Mouse (Mus musculus) limb, embryonic 12.5 days (tissue): ENCODE data around the gene 2610301B20Rik. TPM values are rescaled to one million over a fixed set of nuclear protein-coding genes. Genes with fewer than 3 reads are reported as not detected.

Experiments used
- ATAC-seq: fragments of 200-750 bp; cut with Nextera tagmentation; 2 replicates; pipeline ENCODE4 v1.8.0; 2017; ENCODE audit warnings: low read depth, moderate TSS enrichment; ENCODE audit not compliant: insufficient number of reproducible peaks, insufficient read depth, low FRiP score, low TSS enrichment
- H3K27ac ChIP-seq: fragments of 300-500 bp; sonication (generic); 2 replicates; pipeline ENCODE4 v1.5.1; 2016; ENCODE audit warnings: mild to moderate bottlenecking, moderate library complexity
- H3K27me3 ChIP-seq: fragments of 300-500 bp; sonication (generic); 2 replicates; pipeline ENCODE4 v1.6.1; 2016; ENCODE audit warnings: mild to moderate bottlenecking, moderate library complexity
- H3K36me3 ChIP-seq: fragments of 300-500 bp; sonication (generic); 2 replicates; pipeline ENCODE4 v1.6.1; 2016; ENCODE audit warnings: mild to moderate bottlenecking, moderate library complexity
- H3K4me1 ChIP-seq: fragments of 300-500 bp; sonication (generic); replicated peaks from 2 replicates; pipeline ENCODE4 v1.6.1; 2016
- H3K4me2 ChIP-seq: fragments of 300-500 bp; sonication (generic); 2 replicates; pipeline ENCODE4 v1.6.1; 2016; ENCODE audit warnings: mild to moderate bottlenecking, moderate library complexity
- H3K4me3 ChIP-seq: fragments of 300-500 bp; sonication (generic); replicated peaks from 2 replicates; pipeline ENCODE4 v1.5.1; 2016; ENCODE audit warnings: mild to moderate bottlenecking
- H3K9ac ChIP-seq: fragments of 300-500 bp; sonication (generic); replicated peaks from 2 replicates; pipeline ENCODE4 v1.6.1; 2016; ENCODE audit warnings: mild to moderate bottlenecking, moderate library complexity
- H3K9me3 ChIP-seq: fragments of 300-500 bp; sonication (generic); 2 replicates; pipeline ENCODE4 v1.6.1; 2016; ENCODE audit warnings: mild to moderate bottlenecking, moderate library complexity
- WGBS: fragments of 180-500 bp; shearing (Covaris S2); methylation state at CpG from one replicate; pipeline ENCODE4 v1.1.7; 2016; 5-methylcytosine and 5-hydroxymethylcytosine counted together
- microRNA-seq: library from miRNA; unstranded; fragments of <30 nt; microRNA quantifications from one replicate; pipeline ENCODE4, GENCODE M21; 2017
- polyA plus RNA-seq: library from polyadenylated mRNA; unstranded; fragments of >200 nt; fragmentation: Nextera tagmentation; extraction: Ambion mirVana; gene quantifications from 2 replicates; pipeline ENCODE4 v1.2.1, GENCODE M21; 2016

2610301B20Rik gene
- polyA plus RNA-seq, 1 experiment from 2014 or later = 23.9 TPM

GRCm38 (mm10) chr4:10924140-10924539 lies 49.8 kb downstream of the 2610301B20Rik start:
- 80% methylated on average over 2 of the region's 2 CpGs for WGBS
- Histone ChIP-seq H3K9ac (no peak overlapping the region), H3K36me3 (no peaks in the 10 kb centered on the region), H3K27me3 (no peaks in the 10 kb centered on the region), H3K4me3 (no peak overlapping the region), H3K4me2 (no peak overlapping the region), H3K9me3 (no peaks in the 10 kb centered on the region), H3K27ac (no peak overlapping the region), H3K4me1 (no peaks in the 10 kb centered on the region)
- no peak for ATAC-seq

- H3K4me3 ChIP-seq = no peak overlapping the region
- H3K36me3 ChIP-seq = no peaks in the 10 kb centered on the region
- no peaks in the 10 kb centered on the region for H3K27me3 ChIP-seq
- no peaks in the 10 kb centered on the region for H3K4me1 ChIP-seq
- ATAC-seq = no peak
- no peaks in the 10 kb centered on the region for H3K9me3 ChIP-seq
- H3K9ac ChIP-seq = no peak overlapping the region
- H3K27ac ChIP-seq = no peak overlapping the region
- 82% methylated on average over 5 of the region's 5 CpGs for WGBS
- H3K4me2 ChIP-seq = no peak overlapping the region
Observed at GRCm38 (mm10) chr4:10924541-10924940, 50.2 kb downstream of the 2610301B20Rik start.

- no peak for ATAC-seq
- Histone ChIP-seq H3K9me3 (no peaks in the 10 kb centered on the region), H3K27ac (no peak overlapping the region), H3K4me3 (no peak overlapping the region), H3K4me2 (no peak overlapping the region), H3K27me3 (no peaks in the 10 kb centered on the region), H3K9ac (no peak overlapping the region), H3K36me3 (no peaks in the 10 kb centered on the region), H3K4me1 (no peaks in the 10 kb centered on the region)
- 89% methylated on average over 4 of the region's 4 CpGs for whole genome bisulfite sequencing
Observed at GRCm38 (mm10) chr4:10926416-10926815, 52.1 kb downstream of the 2610301B20Rik start.

DNA sequence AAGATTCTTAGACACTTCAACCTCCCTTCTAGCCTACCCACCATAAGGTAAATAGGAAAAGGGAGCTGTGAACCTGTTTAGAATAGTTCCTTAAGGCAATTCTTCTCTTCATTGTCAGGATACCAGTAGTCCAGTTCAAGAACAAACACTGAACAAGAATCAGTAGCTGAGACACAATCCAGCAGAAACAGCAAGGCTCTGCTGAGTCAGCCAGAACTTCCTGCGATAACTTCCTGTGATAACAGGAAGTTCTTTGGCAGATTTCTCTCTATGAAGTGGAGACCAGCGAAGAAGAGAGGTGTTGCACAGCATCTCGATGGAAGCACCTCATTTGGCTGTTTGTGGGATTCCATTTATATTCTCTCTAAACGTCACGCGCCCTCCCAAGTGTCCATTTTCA lies 53.9 kb downstream of the 2610301B20Rik start:
- Histone ChIP-seq H3K36me3 (no peaks in the 10 kb centered on the region), H3K27ac (no peak overlapping the region), H3K4me2 (no peak overlapping the region), H3K27me3 (no peaks in the 10 kb centered on the region), H3K4me1 (no peaks in the 10 kb centered on the region), H3K9ac (no peak overlapping the region), H3K9me3 (no peaks in the 10 kb centered on the region), H3K4me3 (no peak overlapping the region)
- 92% methylated on average over 6 of the region's 6 CpGs for WGBS
- ATAC-seq = no peak

- no peak overlapping the region for H3K9ac ChIP-seq
- no peaks in the 10 kb centered on the region for H3K27me3 ChIP-seq
- 76% methylated on average over 3 of the region's 3 CpGs for WGBS
- no peak overlapping the region for H3K4me3 ChIP-seq
- no peaks in the 10 kb centered on the region for H3K4me1 ChIP-seq
- no peaks in the 10 kb centered on the region for H3K9me3 ChIP-seq
- no peaks in the 10 kb centered on the region for H3K36me3 ChIP-seq
- ATAC-seq = no peak
- H3K4me2 ChIP-seq = no peak overlapping the region
- no peak overlapping the region for H3K27ac ChIP-seq
Observed at GRCm38 (mm10) chr4:10929726-10930125, 55.4 kb downstream of the 2610301B20Rik start.

DNA sequence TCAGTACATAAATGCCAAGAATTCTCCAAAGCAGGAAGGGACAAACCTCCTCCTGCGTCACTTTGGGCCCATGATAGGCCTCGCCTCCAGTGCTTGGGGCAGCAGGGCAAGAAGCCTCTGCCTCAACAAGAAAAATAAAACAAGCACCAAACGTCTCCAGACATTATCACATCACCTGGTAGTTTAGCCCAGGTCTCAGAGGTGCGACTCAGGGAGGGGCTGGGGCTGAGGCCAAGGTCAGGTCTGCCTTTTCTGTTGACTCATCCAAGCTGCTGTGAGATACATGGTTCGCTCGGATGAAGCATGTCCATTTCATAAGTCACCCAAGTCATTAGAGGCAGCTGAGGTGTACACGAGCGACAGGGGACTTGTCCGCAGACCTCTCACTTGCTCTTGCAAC lies 56.7 kb downstream of the 2610301B20Rik start:
- 79% methylated on average over 9 of the region's 9 CpGs for WGBS
- H3K36me3 ChIP-seq = no peaks in the 10 kb centered on the region
- H3K4me1 ChIP-seq = no peaks in the 10 kb centered on the region
- no peak overlapping the region for H3K4me2 ChIP-seq
- no peak overlapping the region for H3K9ac ChIP-seq
- H3K9me3 ChIP-seq = no peaks in the 10 kb centered on the region
- ATAC-seq = no peak
- no peaks in the 10 kb centered on the region for H3K27me3 ChIP-seq
- H3K27ac ChIP-seq = no peak overlapping the region
- H3K4me3 ChIP-seq = no peak overlapping the region

DNA sequence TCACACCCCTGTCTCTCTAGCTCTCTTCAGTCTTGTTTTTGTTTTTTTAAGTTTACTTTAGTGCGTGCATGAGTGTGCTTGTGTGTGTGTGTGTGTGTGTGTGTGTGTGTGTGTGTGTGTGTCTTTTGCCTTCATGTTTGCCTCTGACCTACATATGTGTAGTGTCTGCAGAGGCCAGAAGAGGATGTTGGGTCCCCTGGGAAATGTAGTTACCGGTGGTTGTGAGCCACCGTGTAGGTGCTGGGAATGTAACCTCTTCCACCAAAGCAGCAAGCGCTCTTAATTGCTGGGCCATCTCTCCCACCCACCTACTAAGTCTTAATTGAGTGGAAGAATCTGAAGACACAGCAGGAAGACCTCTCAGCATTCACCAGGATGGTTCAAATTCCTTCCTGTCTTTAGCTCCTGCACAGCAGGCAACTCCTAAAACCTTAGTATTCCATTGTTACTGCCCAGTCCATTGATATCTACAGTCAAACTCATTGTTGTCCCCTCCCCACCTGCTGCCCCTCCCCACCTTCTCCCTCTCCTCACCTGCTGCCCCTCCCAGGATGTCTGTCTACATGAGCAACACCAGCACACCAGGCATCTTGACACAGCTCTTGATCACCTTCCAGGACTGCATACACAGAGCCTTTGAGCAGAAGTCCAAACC lies 57.9 kb downstream of the 2610301B20Rik start:
- Histone ChIP-seq H3K4me2 (no peak overlapping the region), H3K4me1 (no peaks in the 10 kb centered on the region), H3K36me3 (no peaks in the 10 kb centered on the region), H3K27me3 (no peaks in the 10 kb centered on the region), H3K27ac (no peak overlapping the region), H3K4me3 (no peak overlapping the region), H3K9ac (no peak overlapping the region), H3K9me3 (no peaks in the 10 kb centered on the region)
- no peak for ATAC-seq
- WGBS = 47% methylated on average over 4 of the region's 4 CpGs

DNA sequence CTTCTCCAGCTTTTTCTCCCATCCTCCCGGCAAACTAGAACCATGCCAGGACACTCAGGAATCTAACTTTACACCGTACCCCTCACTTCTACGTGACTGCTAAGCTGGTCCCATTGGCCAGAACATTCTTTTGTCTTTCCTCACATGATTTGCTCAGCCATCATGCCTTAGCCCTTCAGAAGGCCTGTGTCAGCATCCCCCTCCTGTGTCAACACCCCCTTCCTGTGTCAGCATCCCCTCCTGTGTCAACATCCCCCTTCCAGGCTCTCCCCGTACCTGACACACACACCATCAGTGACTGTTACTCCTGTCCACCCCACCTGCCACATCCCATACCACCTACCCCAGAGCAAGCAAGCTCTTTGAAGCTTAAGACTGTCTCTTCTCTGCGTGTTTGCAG lies 58.5 kb downstream of the 2610301B20Rik start:
- H3K36me3 ChIP-seq = no peaks in the 10 kb centered on the region
- H3K4me3 ChIP-seq = no peak overlapping the region
- H3K4me2 ChIP-seq = no peak overlapping the region
- no peaks in the 10 kb centered on the region for H3K27me3 ChIP-seq
- ATAC-seq = no peak
- WGBS = 80% methylated on average over 5 of the region's 5 CpGs
- H3K27ac ChIP-seq = no peak overlapping the region
- no peaks in the 10 kb centered on the region for H3K4me1 ChIP-seq
- no peak overlapping the region for H3K9ac ChIP-seq
- H3K9me3 ChIP-seq = no peaks in the 10 kb centered on the region

- H3K36me3 ChIP-seq = no peaks in the 10 kb centered on the region
- ATAC-seq = no peak
- H3K9me3 ChIP-seq = no peaks in the 10 kb centered on the region
- H3K27me3 ChIP-seq = no peaks in the 10 kb centered on the region
- no peak overlapping the region for H3K9ac ChIP-seq
- H3K4me1 ChIP-seq = no peaks in the 10 kb centered on the region
- H3K27ac ChIP-seq = no peak overlapping the region
- WGBS = 87% methylated on average over 4 of the region's 4 CpGs
- no peak overlapping the region for H3K4me3 ChIP-seq
- H3K4me2 ChIP-seq = no peak overlapping the region
Observed at GRCm38 (mm10) chr4:10936766-10937165, 62.5 kb downstream of the 2610301B20Rik start.

Small RNAs within 50 kb of the gene (microRNA-seq; reads per million reads assigned to microRNA genes)
- gene Mir3471-1 (not detected), gene n-TSaga9 (1.9 reads per million)
